Mouse (Mus musculus) kidney, postnatal 0 days (tissue): ENCODE measurements around the gene Fam217b. TPM values are rescaled to one million over a fixed set of nuclear protein-coding genes. Genes with fewer than 3 reads are reported as not detected.

ENCODE experiments used
- ATAC-seq: fragments of 200-750 bp; cut with Nextera tagmentation; replicated peaks from 2 replicates; pipeline ENCODE4 v1.8.0; 2017; ENCODE audit warnings: low read depth, moderate number of reproducible peaks, moderate TSS enrichment, moderate library complexity; ENCODE audit not compliant: low FRiP score
- DNase-seq: peaks from one replicate; pipeline ENCODE4 v3.0.0-alpha.2; 2016; ENCODE audit warnings: low spot score
- H3K27ac ChIP-seq: fragments of 300-500 bp; sonication (generic); 2 replicates; pipeline ENCODE4 v1.5.1; 2014; ENCODE audit warnings: mild to moderate bottlenecking
- H3K27me3 ChIP-seq: fragments of 300-500 bp; sonication (generic); 2 replicates; pipeline ENCODE4 v1.6.1; 2014; ENCODE audit warnings: low read length, mixed read lengths; ENCODE audit not compliant: insufficient read depth
- H3K36me3 ChIP-seq: fragments of 300-500 bp; sonication (generic); 2 replicates; pipeline ENCODE4 v1.6.1; 2014; ENCODE audit warnings: low read length, mixed read lengths; ENCODE audit not compliant: insufficient read depth
- H3K4me1 ChIP-seq: fragments of 300-500 bp; sonication (generic); replicated peaks from 2 replicates; pipeline ENCODE4 v1.6.1; 2014; ENCODE audit warnings: antibody characterized with exemption, low read length, mixed read lengths; ENCODE audit not compliant: insufficient read depth
- H3K4me2 ChIP-seq: fragments of 300-500 bp; sonication (generic); 2 replicates; pipeline ENCODE4 v1.6.1; 2014; ENCODE audit warnings: mild to moderate bottlenecking, low read length, moderate library complexity, mixed read lengths
- H3K4me3 ChIP-seq: fragments of 300-500 bp; sonication (generic); replicated peaks from 2 replicates; pipeline ENCODE4 v1.5.1; 2014; ENCODE audit warnings: low read depth, low read length
- H3K9ac ChIP-seq: fragments of 300-500 bp; sonication (generic); 2 replicates; pipeline ENCODE4 v1.6.1; 2014; ENCODE audit warnings: low read depth, low read length
- H3K9me3 ChIP-seq: fragments of 300-500 bp; sonication (generic); replicated peaks from 2 replicates; pipeline ENCODE4 v1.6.1; 2016; ENCODE audit warnings: low read length, inconsistent platforms, mixed read lengths
- CTCF ChIP-seq: IDR thresholded peaks from 2 replicates; pipeline ENCODE4 v1.5.1; 2016; ENCODE audit warnings: antibody characterized with exemption, low read depth, mild to moderate bottlenecking, moderate library complexity
- WGBS: fragments of 180-500 bp; shearing (Covaris S2); extraction: QIAGEN DNeasy Blood & Tissue Kit; methylation state at CpG from one replicate; pipeline ENCODE4 v1.1.7; 2014; 5-methylcytosine and 5-hydroxymethylcytosine counted together
- polyA plus RNA-seq: library from polyadenylated mRNA; unstranded; fragments of >200 nt; fragmentation: Nextera tagmentation; extraction: Ambion mirVana; gene quantifications from 2 replicates; pipeline ENCODE4 v1.2.1, GENCODE M21; 2015

The Fam217b gene
- polyA plus RNA-seq, 1 experiment from 2014 or later: 5.4 TPM

- no peaks in the 10 kb centered on the region for H3K36me3 ChIP-seq
- no peak overlapping the region for H3K27ac ChIP-seq
Observed at GRCm38 (mm10) chr2:178413481-178414260, 653 bp upstream of the Fam217b start.

GRCm38 (mm10) chr2:178415150-178415448 lies 775 bp downstream of the Fam217b start:
- no peak for TF ChIP-seq CTCF
- Histone ChIP-seq H3K9me3 (no peaks in the 10 kb centered on the region), H3K36me3 (no peaks in the 10 kb centered on the region), H3K4me3 (peak overlapping the region; percentile 66), H3K4me1 (peaks cover 11% of the 10 kb centered on the region), H3K9ac (no peak overlapping the region; the same call in 1 of the 2 replicates), H3K27ac (no peak overlapping the region), H3K4me2 (peak overlapping the region; percentile 95), H3K27me3 (peaks cover 15% of the 10 kb centered on the region)
- peak; percentile 14; the same call in 1 of the 2 replicates for ATAC-seq
- DNase-seq: no peak
- WGBS: 14% methylated on average over 3 of the region's 3 CpGs

More at GRCm38 (mm10) chr2:178413481-178414260, 653 bp upstream of the Fam217b start:
- 19% methylated on average over 75 of the region's 75 CpGs for WGBS
- ATAC-seq (peak; percentile 33), DNase-seq (no peak)
- H3K9ac ChIP-seq: peak overlapping the region; percentile 51
- H3K9me3 ChIP-seq: no peaks in the 10 kb centered on the region
- H3K4me3 ChIP-seq: peak overlapping the region; percentile 66
- TF ChIP-seq CTCF: no peak
- peak overlapping the region; percentile 95 for H3K4me2 ChIP-seq
- H3K27me3 ChIP-seq: peaks cover 15% of the 10 kb centered on the region
- H3K4me1 ChIP-seq: peaks cover 11% of the 10 kb centered on the region

- H3K4me2 ChIP-seq: no peak overlapping the region
- H3K9me3 ChIP-seq: no peaks in the 10 kb centered on the region
- 60% methylated on average over 13 of the region's 13 CpGs for WGBS
- no peak overlapping the region for H3K4me3 ChIP-seq
- H3K27me3 ChIP-seq: peaks cover 11% of the 10 kb centered on the region; the same call in 1 of the 2 replicates
- H3K4me1 ChIP-seq: peaks cover 11% of the 10 kb centered on the region
- H3K36me3 ChIP-seq: no peaks in the 10 kb centered on the region
- no peak overlapping the region for H3K27ac ChIP-seq
- no peak for TF ChIP-seq CTCF
- no peak for DNase-seq
- no peak overlapping the region for H3K9ac ChIP-seq
- no peak for ATAC-seq
Observed at GRCm38 (mm10) chr2:178416427-178416826, 2.1 kb downstream of the Fam217b start.

GRCm38 (mm10) chr2:178416970-178417369 lies 2.6 kb downstream of the Fam217b start:
- Histone ChIP-seq H3K4me2 (no peak overlapping the region), H3K36me3 (no peaks in the 10 kb centered on the region), H3K27me3 (peaks cover 8% of the 10 kb centered on the region; the same call in 1 of the 2 replicates), H3K9me3 (no peaks in the 10 kb centered on the region), H3K27ac (no peak overlapping the region), H3K4me1 (peaks cover 11% of the 10 kb centered on the region), H3K4me3 (no peak overlapping the region), H3K9ac (no peak overlapping the region)
- TF ChIP-seq CTCF: no peak
- 79% methylated on average over 4 of the region's 4 CpGs for WGBS
- DNase-seq (no peak), ATAC-seq (no peak)

- H3K4me2 ChIP-seq: no peak overlapping the region
- DNase-seq: no peak
- no peaks in the 10 kb centered on the region for H3K36me3 ChIP-seq
- no peak for TF ChIP-seq CTCF
- no peak overlapping the region for H3K4me3 ChIP-seq
- H3K9me3 ChIP-seq: no peaks in the 10 kb centered on the region
- no peaks in the 10 kb centered on the region for H3K27me3 ChIP-seq
- WGBS: 84% methylated on average over 9 of the region's 9 CpGs
- no peak overlapping the region for H3K27ac ChIP-seq
- no peak overlapping the region for H3K9ac ChIP-seq
- no peaks in the 10 kb centered on the region for H3K4me1 ChIP-seq
- no peak for ATAC-seq
Observed at GRCm38 (mm10) chr2:178420576-178420975, 6.3 kb downstream of the Fam217b start.

- TF ChIP-seq CTCF: no peak
Observed at GRCm38 (mm10) chr2:178421603-178422002, 7.3 kb downstream of the Fam217b start.

More at GRCm38 (mm10) chr2:178421603-178422002, 7.3 kb downstream of the Fam217b start:
- no peak overlapping the region for H3K4me3 ChIP-seq
- H3K9ac ChIP-seq: no peak overlapping the region
- H3K27me3 ChIP-seq: no peaks in the 10 kb centered on the region
- no peak for ATAC-seq
- H3K36me3 ChIP-seq: no peaks in the 10 kb centered on the region
- H3K4me2 ChIP-seq: no peak overlapping the region
- H3K4me1 ChIP-seq: no peaks in the 10 kb centered on the region
- 54% methylated on average over 6 of the region's 6 CpGs for WGBS
- H3K27ac ChIP-seq: no peak overlapping the region
- DNase-seq: no peak
- H3K9me3 ChIP-seq: no peaks in the 10 kb centered on the region
